Mouse (Mus musculus) embryonic facial prominence, embryonic 11.5 days (tissue): Measurements from ENCODE around the gene Syt16. TPM values are rescaled to one million over a fixed set of nuclear protein-coding genes. Genes with fewer than 3 reads are reported as not detected.

Source experiments
- ATAC-seq: fragments of 200-750 bp; cut with Nextera tagmentation; replicated peaks from 2 replicates; pipeline ENCODE4 v1.8.0; 2017; ENCODE audit warnings: low read depth; ENCODE audit not compliant: insufficient number of reproducible peaks, low FRiP score, low TSS enrichment
- DNase-seq: peaks from one replicate; pipeline ENCODE4 v3.0.0-alpha.2; 2015; ENCODE audit warnings: low spot score
- H3K27ac ChIP-seq: fragments of 300-500 bp; sonication (generic); replicated peaks from 2 replicates; pipeline ENCODE4 v1.5.1; 2014; ENCODE audit warnings: mild to moderate bottlenecking, low read depth, low read length, control low read depth
- H3K27me3 ChIP-seq: fragments of 300-500 bp; sonication (generic); 2 replicates; pipeline ENCODE4 v1.6.1; 2014; ENCODE audit warnings: mild to moderate bottlenecking, low read length, moderate library complexity, mixed read lengths; ENCODE audit not compliant: control insufficient read depth, insufficient read depth
- H3K36me3 ChIP-seq: fragments of 300-500 bp; sonication (generic); replicated peaks from 2 replicates; pipeline ENCODE4 v1.6.1; 2014; ENCODE audit warnings: low read depth, mild to moderate bottlenecking, low read length, moderate library complexity, mixed read lengths; ENCODE audit not compliant: control insufficient read depth, insufficient read depth
- H3K4me1 ChIP-seq: fragments of 300-500 bp; sonication (generic); 2 replicates; pipeline ENCODE4 v1.6.1; 2014; ENCODE audit warnings: low read length, mixed read lengths; ENCODE audit not compliant: control insufficient read depth, insufficient read depth
- H3K4me2 ChIP-seq: fragments of 300-500 bp; sonication (generic); 2 replicates; pipeline ENCODE4 v1.6.1; 2014; ENCODE audit warnings: low read depth, mild to moderate bottlenecking, control low read depth, low read length, moderate library complexity
- H3K4me3 ChIP-seq: fragments of 300-500 bp; sonication (generic); 2 replicates; pipeline ENCODE4 v1.5.1; 2014; ENCODE audit warnings: low read depth, low read length, control low read depth
- H3K9ac ChIP-seq: fragments of 300-500 bp; sonication (generic); replicated peaks from 2 replicates; pipeline ENCODE4 v1.6.1; 2014; ENCODE audit warnings: mild to moderate bottlenecking, control low read depth, low read length
- H3K9me3 ChIP-seq: fragments of 300-500 bp; sonication (generic); replicated peaks from 2 replicates; pipeline ENCODE4 v1.6.1; 2016; ENCODE audit warnings: mild to moderate bottlenecking, low read length, inconsistent platforms, mixed read lengths; ENCODE audit not compliant: control insufficient read depth
- WGBS: fragments of 180-500 bp; shearing (Covaris S2); extraction: QIAGEN DNeasy Blood & Tissue Kit; methylation state at CpG from one replicate; pipeline ENCODE4 v1.1.7; 2014; 5-methylcytosine and 5-hydroxymethylcytosine counted together
- polyA plus RNA-seq: library from polyadenylated mRNA; unstranded; fragments of >200 nt; fragmentation: Nextera tagmentation; extraction: Ambion mirVana; gene quantifications from 2 replicates; pipeline ENCODE4 v1.2.1, GENCODE M21; 2014

Gene Syt16
- polyA plus RNA-seq, 1 experiment from 2014 or later: 5.2 TPM

DNA sequence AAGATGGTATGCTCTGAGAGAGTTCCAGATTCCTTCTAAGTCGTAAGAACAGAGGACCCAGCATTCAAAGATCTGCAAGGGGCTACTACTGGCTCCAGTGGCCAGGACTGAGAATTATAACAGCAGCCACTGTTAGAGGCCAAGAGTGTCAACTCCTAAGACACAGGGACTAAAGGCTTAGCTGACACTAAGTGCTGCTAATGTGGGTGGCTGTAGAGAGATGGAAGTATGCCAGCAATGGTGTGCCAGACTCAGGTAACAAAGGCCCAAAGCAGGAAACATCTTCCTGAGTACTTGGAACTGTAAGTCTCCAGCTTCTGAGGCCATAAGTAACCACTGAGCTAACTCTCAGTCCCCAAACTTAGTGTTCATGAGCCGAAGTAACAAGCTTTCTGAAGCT, 38.6 kb upstream of the Syt16 start:
- 81% methylated on average over 2 of the region's 2 CpGs for WGBS
- DNase-seq (no peak), ATAC-seq (no peak)
- Histone ChIP-seq H3K27ac (no peak overlapping the region), H3K4me3 (no peak overlapping the region), H3K4me2 (no peak overlapping the region), H3K9ac (no peak overlapping the region), H3K4me1 (no peaks in the 10 kb centered on the region), H3K27me3 (no peaks in the 10 kb centered on the region), H3K36me3 (no peaks in the 10 kb centered on the region), H3K9me3 (no peaks in the 10 kb centered on the region)

DNA sequence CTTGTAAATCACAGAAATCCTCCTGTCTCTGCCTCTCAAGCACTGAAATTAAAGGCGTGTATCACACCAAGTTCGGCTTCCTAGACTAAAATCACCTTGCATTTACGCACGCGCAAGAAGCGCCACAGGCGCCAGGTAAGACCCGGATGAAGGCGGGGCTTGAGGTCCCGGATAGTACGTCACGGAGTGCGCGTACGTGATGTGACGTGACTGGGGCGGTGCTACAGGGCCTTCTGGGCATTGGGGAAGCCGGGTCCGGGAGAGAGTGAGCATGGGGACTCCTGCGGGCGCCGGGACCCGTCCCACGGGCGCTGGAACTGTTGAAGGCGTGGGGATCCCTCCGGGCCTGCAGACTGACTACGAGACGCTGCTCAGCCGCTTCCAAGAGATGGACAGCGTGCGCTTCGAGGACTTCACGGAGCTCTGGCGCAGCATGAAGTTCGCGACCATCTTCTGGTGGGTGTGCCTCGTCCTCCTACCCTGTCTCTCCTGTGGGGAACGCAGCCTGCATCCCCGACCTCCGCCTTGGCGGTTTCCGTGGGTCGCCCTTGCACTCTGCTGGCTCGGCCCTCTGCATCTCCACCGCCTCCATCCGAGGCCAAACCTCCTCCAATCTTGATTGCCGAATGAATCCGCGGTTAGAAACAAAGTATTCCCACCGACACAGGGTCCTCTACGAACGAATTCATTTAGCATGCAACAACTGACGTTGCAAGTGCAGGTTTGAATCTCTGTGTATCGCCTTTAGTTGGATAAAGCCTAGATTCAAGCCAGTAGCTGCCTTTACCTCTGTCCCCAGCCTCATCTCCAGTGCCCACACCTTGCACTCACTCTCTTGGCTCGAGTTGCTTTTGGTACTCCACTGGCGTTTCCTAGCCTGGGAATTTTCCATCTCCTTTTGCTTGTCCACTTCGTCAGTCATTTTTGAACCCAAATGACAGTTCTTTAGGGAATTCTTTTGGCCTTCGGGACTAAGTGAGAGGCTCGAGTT, 32.9 kb upstream of the Syt16 start, which contains the start of gene Snapc1:
TSS of gene Snapc1 (plus strand) at position 191 of the 991 bp plus-strand sequence.
- no peaks in the 10 kb centered on the region for H3K4me1 ChIP-seq
- H3K36me3 ChIP-seq: peaks cover 4% of the 10 kb centered on the region
- no peaks in the 10 kb centered on the region for H3K9me3 ChIP-seq
- H3K4me3 ChIP-seq: peak within 1 kb of the TSS; percentile 89
- ATAC-seq (peak; percentile 97), DNase-seq (peak; percentile 99)
- peak within 1 kb of the TSS; percentile 31; the same call in 1 of the 2 replicates for H3K27ac ChIP-seq
- H3K9ac ChIP-seq: peak within 1 kb of the TSS; percentile 80
- WGBS: 2% methylated on average over 58 of the region's 60 CpGs
- H3K4me2 ChIP-seq: peak within 1 kb of the TSS; percentile 65
- H3K27me3 ChIP-seq: no peaks in the 10 kb centered on the region

DNA sequence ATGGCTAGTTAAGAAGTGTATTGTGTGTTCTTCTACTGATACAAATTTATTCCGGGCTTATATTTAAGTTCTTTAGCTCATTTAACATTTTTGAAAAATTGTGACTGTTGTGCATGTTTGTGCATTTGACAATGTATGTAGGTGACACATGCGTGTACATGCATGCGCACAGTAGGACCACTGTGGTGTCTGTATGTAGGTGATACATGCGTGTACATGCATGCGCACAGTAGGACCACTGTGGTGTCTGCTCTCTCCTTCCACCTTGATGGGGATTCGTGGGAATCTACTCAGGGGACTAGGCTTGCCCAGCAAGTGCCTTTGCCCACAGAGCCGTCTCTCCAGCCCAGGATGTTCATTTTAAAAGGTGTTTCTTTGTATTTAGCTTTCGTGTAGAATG, 28.3 kb upstream of the Syt16 start:
- Histone ChIP-seq H3K9ac (no peak overlapping the region), H3K27me3 (no peaks in the 10 kb centered on the region), H3K36me3 (peaks cover 20% of the 10 kb centered on the region), H3K4me3 (no peak overlapping the region), H3K4me1 (no peaks in the 10 kb centered on the region), H3K9me3 (no peaks in the 10 kb centered on the region), H3K27ac (no peak overlapping the region), H3K4me2 (no peak overlapping the region)
- 94% methylated on average over 8 of the region's 8 CpGs for WGBS
- DNase-seq (no peak), ATAC-seq (no peak)

DNA sequence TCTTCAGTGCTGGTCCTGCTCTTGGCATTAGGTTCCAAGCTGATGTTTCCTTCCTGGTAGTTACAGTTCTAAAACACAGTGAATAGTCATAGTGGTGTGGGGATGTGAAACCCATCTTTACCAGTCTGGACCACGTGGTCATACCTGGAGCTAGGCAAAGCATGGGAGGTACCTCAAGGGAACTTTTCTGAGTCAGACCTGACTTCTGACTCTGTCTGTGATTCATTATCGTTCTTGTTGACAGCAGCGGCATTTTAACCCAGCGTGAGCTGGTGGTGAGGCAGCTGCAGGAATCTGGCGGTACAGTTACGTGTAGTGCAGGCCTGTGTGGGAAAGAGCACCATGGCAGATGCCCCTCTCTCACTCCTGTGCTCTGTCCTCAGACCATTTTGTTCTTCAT, 22.9 kb upstream of the Syt16 start:
- no peak for DNase-seq
- Histone ChIP-seq H3K27ac (no peak overlapping the region), H3K36me3 (peaks cover 19% of the 10 kb centered on the region), H3K9me3 (no peaks in the 10 kb centered on the region), H3K4me2 (no peak overlapping the region), H3K9ac (no peak overlapping the region), H3K4me1 (no peaks in the 10 kb centered on the region), H3K4me3 (no peak overlapping the region), H3K27me3 (no peaks in the 10 kb centered on the region)
- 95% methylated on average over 6 of the region's 6 CpGs for WGBS
- ATAC-seq: no peak

- no peak overlapping the region for H3K4me2 ChIP-seq
- no peaks in the 10 kb centered on the region for H3K27me3 ChIP-seq
- no peaks in the 10 kb centered on the region for H3K4me1 ChIP-seq
- no peak overlapping the region for H3K4me3 ChIP-seq
- WGBS: 94% methylated on average over 3 of the region's 3 CpGs
- no peak overlapping the region for H3K27ac ChIP-seq
- no peak for ATAC-seq
- H3K36me3 ChIP-seq: peaks cover 3% of the 10 kb centered on the region
- DNase-seq: no peak
- no peaks in the 10 kb centered on the region for H3K9me3 ChIP-seq
- no peak overlapping the region for H3K9ac ChIP-seq
Measured at GRCm38 (mm10) chr12:73978144-73978543, 19.3 kb upstream of the Syt16 start.

GRCm38 (mm10) chr12:73979667-73980066, 17.8 kb upstream of the Syt16 start:
- H3K4me1 ChIP-seq: no peaks in the 10 kb centered on the region
- no peaks in the 10 kb centered on the region for H3K27me3 ChIP-seq
- 94% methylated on average over 5 of the region's 5 CpGs for WGBS
- H3K4me3 ChIP-seq: no peak overlapping the region
- no peak for DNase-seq
- H3K9me3 ChIP-seq: no peaks in the 10 kb centered on the region
- no peak overlapping the region for H3K4me2 ChIP-seq
- H3K27ac ChIP-seq: no peak overlapping the region
- ATAC-seq: no peak
- peaks cover 1% of the 10 kb centered on the region for H3K36me3 ChIP-seq
- no peak overlapping the region for H3K9ac ChIP-seq

DNA sequence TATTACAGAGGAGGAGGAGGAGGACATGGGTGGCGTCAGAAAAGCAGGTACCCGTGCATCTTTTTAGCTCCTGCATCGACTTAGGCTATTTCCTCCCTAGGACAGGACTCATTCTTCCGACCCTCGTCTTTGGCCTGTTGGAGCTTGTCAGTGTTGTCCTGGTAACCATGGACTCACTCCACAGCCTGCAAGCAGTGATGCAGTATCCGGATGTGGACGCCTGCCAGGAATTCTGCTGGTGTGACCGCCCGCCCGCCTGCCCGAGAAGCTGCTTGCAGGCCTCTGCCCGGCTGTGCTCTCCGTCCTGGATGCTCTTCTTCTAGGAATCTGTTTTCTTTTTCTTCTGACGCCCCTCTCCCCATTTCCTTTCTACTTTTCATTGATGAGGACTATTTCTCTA, 14.9 kb upstream of the Syt16 start:
- Histone ChIP-seq H3K9ac (no peak overlapping the region), H3K4me3 (no peak overlapping the region), H3K36me3 (peaks cover 3% of the 10 kb centered on the region), H3K4me2 (no peak overlapping the region), H3K9me3 (no peaks in the 10 kb centered on the region), H3K4me1 (no peaks in the 10 kb centered on the region), H3K27me3 (no peaks in the 10 kb centered on the region), H3K27ac (no peak overlapping the region)
- DNase-seq (peak; percentile 9), ATAC-seq (no peak)
- WGBS: 81% methylated on average over 14 of the region's 14 CpGs

DNA sequence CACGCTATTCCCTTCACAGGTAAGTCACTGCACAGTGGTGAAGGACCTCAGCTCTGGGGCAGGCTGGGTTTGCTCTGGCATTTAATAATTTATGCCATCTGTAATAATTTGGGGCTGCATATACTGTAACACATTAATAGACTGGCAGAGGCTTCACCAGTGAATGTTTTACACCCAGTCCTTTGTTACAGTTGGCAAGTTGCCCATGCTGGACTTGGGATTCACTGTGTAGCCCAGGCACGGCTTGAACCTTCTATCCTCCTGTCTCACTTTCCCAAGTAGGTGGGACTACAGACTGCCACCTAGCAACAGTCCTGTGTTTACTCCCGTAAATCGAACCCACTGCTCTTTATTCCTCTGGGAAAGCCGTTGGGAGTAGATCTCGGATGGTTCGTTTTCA, 11.2 kb upstream of the Syt16 start:
- Histone ChIP-seq H3K36me3 (peaks cover 3% of the 10 kb centered on the region; the same call in 1 of the 2 replicates), H3K9ac (no peak overlapping the region), H3K27me3 (no peaks in the 10 kb centered on the region), H3K4me3 (no peak overlapping the region), H3K4me1 (no peaks in the 10 kb centered on the region), H3K27ac (no peak overlapping the region), H3K4me2 (no peak overlapping the region), H3K9me3 (no peaks in the 10 kb centered on the region)
- 87% methylated on average over 7 of the region's 7 CpGs for WGBS
- ATAC-seq (no peak), DNase-seq (no peak)
